15 mouse cellular contexts compared by ENCODE assay signal in the genomic region with DNA sequence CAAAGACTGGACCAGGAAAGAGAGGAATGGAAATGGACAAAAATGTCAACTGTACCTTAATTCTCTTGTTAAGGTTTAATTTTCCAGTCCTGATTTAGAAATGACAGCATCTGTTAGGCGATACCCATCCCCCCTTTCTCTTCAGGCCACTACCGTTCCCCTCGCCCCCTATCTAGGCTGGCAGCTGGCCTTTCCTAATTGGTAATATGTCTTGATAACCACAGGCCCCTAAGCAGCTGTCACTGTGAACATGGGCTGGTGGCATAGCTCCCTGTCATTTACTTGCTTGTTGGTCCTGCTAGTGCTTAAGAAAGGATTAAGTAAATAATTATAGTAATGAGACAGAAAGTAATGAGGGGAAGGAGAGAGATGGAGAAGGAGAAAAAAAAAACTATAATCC. TPM values are rescaled to one million over a fixed set of nuclear protein-coding genes. Genes with fewer than 3 reads are reported as not detected.
"Had no signal": no experiment of that assay in that cellular context is flagged by ENCODE, and none has a peak within 500 bp of the region (broad histone marks: within the 10 kb centered on the region; RNA-seq: fewer than 3 reads in every experiment).

No protein-coding gene starts in this region.

- H3K4me1 ChIP-seq: midbrain, embryonic 15.5 days; stomach, embryonic 15.5 days had no signal

- H3K4me3 ChIP-seq: layer of hippocampus, adult 2 months; midbrain, embryonic 15.5 days; stomach, embryonic 15.5 days had no signal

- H3K9me3 ChIP-seq: midbrain, embryonic 15.5 days; stomach, embryonic 15.5 days had no signal

- H3K4me2 ChIP-seq: midbrain, embryonic 15.5 days; stomach, embryonic 15.5 days had no signal

- ATAC-seq: intestine, embryonic 16.5 days; midbrain, embryonic 15.5 days had no signal

- H3K9ac ChIP-seq: liver, embryonic 14.5 days; midbrain, embryonic 15.5 days; stomach, embryonic 15.5 days had no signal

- H3K27ac ChIP-seq: kidney, postnatal 0 days; layer of hippocampus, adult 2 months; liver, embryonic 14.5 days; midbrain, embryonic 15.5 days; stomach, embryonic 15.5 days had no signal

- H3K27me3 ChIP-seq: midbrain, embryonic 15.5 days; stomach, embryonic 15.5 days had no signal

- H3K36me3 ChIP-seq: midbrain, embryonic 15.5 days; stomach, embryonic 15.5 days had no signal

- DNase-seq: kidney, adult 8-10 months; kidney, postnatal 36 days; lung, adult 18-20 months; right cerebral cortex, postnatal 14 days; thymus, adult 2 months; thymus, postnatal 25 days had no signal

RNA-seq across cellular contexts. Expression of gene Myh3, which starts 0.7 kb away (rescaled TPM):
- polyA plus RNA-seq: liver, adult 2 months; spleen, adult 2 months; urinary bladder, adult 2 months had no signal
